Mouse (Mus musculus) forebrain, embryonic 16.5 days (tissue): ENCODE measurements at regions not wholly inside any gene's neighbourhood (a gene's known extent, or its start where the extent isn't known, plus 50 kb on each side); places are given as distances from the start of the nearest gene placed in this dataset.

Source experiments
- ATAC-seq: fragments of 200-750 bp; cut with Nextera tagmentation; 2 replicates; pipeline ENCODE4 v1.8.0; 2017; ENCODE audit warnings: mild to moderate bottlenecking, moderate library complexity
- H3K27ac ChIP-seq: fragments of 300-500 bp; sonication (generic); 2 replicates; pipeline ENCODE4 v1.5.1; 2014; ENCODE audit warnings: low read length, control low read depth
- H3K27me3 ChIP-seq: fragments of 300-500 bp; sonication (generic); replicated peaks from 2 replicates; pipeline ENCODE4 v1.6.1; 2014; ENCODE audit warnings: low read length; ENCODE audit not compliant: control insufficient read depth, insufficient read depth
- H3K36me3 ChIP-seq: fragments of 300-500 bp; sonication (generic); 2 replicates; pipeline ENCODE4 v1.6.1; 2014; ENCODE audit not compliant: control insufficient read depth, insufficient read depth
- H3K4me1 ChIP-seq: fragments of 300-500 bp; sonication (generic); replicated peaks from 2 replicates; pipeline ENCODE4 v1.6.1; 2014; ENCODE audit warnings: low read length; ENCODE audit not compliant: control insufficient read depth, insufficient read depth
- H3K4me2 ChIP-seq: fragments of 300-500 bp; sonication (generic); 2 replicates; pipeline ENCODE4 v1.6.1; 2014; ENCODE audit warnings: mild to moderate bottlenecking, low read length, control low read depth
- H3K4me3 ChIP-seq: fragments of 300-500 bp; sonication (generic); replicated peaks from 2 replicates; pipeline ENCODE4 v1.5.1; 2014; ENCODE audit warnings: mild to moderate bottlenecking, low read length, control low read depth
- H3K9ac ChIP-seq: fragments of 300-500 bp; sonication (generic); replicated peaks from 2 replicates; pipeline ENCODE4 v1.6.1; 2014; ENCODE audit warnings: low read depth, low read length, control low read depth
- H3K9me3 ChIP-seq: fragments of 300-500 bp; sonication (generic); 2 replicates; pipeline ENCODE4 v1.6.1; 2016; ENCODE audit warnings: low read length; ENCODE audit not compliant: control insufficient read depth
- WGBS: fragments of 180-500 bp; shearing (Covaris S2); extraction: QIAGEN DNeasy Blood & Tissue Kit; methylation state at CpG from one replicate; pipeline ENCODE4 v1.1.7; 2014; 5-methylcytosine and 5-hydroxymethylcytosine counted together

DNA sequence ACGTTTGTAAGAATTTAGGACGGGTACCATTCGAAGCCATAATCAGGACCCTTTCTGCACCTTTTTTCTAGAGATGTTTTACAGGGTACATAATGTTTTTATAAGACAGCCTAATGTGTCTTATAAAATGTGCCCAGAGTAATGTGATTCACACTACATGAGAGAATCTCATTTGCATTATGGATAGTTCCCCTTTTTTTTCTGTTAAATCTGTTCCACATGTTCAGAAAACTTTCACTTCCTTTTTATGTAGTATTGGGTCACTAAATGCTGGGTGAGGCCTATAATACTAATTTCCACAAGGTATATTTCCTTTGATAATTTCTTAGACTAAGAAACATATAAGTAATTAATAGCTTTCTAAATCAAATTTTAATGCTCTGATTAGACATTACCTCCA, 822.7 kb downstream of the Dnah5 start:
- WGBS, result 90% methylated on average over 3 of the region's 3 CpGs

DNA sequence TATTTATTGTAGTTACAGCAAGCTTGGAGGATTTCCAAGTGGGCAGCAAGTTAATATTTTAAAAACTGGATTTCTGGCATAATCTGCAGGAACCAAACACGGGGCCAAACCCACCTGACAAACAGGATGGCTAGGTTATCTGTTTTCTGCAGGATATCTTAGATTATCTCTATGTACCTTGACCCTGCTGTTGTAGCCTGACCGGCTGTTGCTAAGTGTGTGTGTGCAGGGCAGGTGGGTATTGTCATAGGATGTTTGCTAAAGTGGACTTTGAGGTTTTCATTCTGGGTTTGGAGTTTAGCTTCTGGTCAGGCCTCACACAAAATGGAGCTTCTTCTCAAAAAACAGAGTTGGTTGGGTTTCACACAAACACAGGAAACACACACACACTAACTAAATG, 835.4 kb downstream of the Dnah5 start:
- no peaks in the 10 kb centered on the region for H3K4me1 ChIP-seq
- ATAC-seq, result no peak
- no peak overlapping the region for H3K4me2 ChIP-seq
- no peaks in the 10 kb centered on the region for H3K9me3 ChIP-seq
- no peaks in the 10 kb centered on the region for H3K36me3 ChIP-seq
- H3K9ac ChIP-seq, result no peak overlapping the region
- no peak overlapping the region for H3K4me3 ChIP-seq
- H3K27me3 ChIP-seq, result no peaks in the 10 kb centered on the region
- 76% methylated on average over 2 of the region's 2 CpGs for WGBS
- no peak overlapping the region for H3K27ac ChIP-seq

More for the DNA sequence above, 822.7 kb downstream of the Dnah5 start:
- no peak overlapping the region for H3K4me3 ChIP-seq
- H3K36me3 ChIP-seq, result no peaks in the 10 kb centered on the region
- H3K4me2 ChIP-seq, result no peak overlapping the region
- no peaks in the 10 kb centered on the region for H3K9me3 ChIP-seq
- no peaks in the 10 kb centered on the region for H3K27me3 ChIP-seq
- H3K9ac ChIP-seq, result no peak overlapping the region
- ATAC-seq, result no peak
- no peak overlapping the region for H3K27ac ChIP-seq
- no peaks in the 10 kb centered on the region for H3K4me1 ChIP-seq

DNA sequence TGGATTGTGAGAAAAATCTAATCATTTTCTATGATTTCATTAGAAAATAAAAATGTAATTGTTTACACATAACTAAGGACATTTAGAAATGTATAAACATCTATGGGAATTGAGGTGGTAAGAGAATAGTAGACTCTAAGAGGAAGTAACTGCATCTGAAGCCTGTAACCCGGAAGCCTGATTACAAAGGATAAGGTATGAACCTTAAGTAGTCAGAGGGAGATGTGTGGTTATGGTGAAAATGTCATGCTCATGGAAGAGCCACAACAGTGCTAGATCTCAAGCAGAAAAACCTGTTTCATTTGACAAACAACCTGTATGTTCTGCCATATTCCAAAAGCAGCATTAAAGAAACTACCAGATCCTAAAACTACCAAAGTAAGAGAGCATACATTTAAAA, 847.6 kb downstream of the Dnah5 start:
- Histone ChIP-seq H3K4me1 (no peaks in the 10 kb centered on the region; the same call in none of the 2 replicates), H3K27ac (no peak overlapping the region), H3K36me3 (no peaks in the 10 kb centered on the region), H3K9me3 (no peaks in the 10 kb centered on the region), H3K4me2 (no peak overlapping the region), H3K27me3 (no peaks in the 10 kb centered on the region), H3K4me3 (no peak overlapping the region), H3K9ac (no peak overlapping the region)
- ATAC-seq, result no peak
- 82% methylated on average over 1 of the region's 1 CpGs for WGBS

DNA sequence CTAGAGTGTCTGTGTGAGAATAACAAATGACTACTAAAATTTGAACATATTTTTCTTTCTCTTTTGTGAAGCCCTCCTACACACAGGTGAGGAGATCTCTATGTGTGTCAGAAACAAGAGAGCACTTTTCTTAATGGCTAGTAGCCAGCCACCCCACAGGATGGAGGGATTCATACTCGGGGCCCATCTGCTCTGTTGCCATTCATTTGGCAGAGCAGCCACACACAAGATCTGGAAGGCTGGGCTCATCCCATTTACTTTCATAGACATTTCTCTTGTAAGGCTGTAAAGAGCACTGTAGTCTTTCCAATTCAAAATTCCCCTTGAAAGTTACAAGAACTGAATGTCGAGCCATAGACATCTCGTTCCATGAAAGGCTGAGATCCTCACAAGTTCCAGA, 848.2 kb downstream of the Dnah5 start:
- Histone ChIP-seq H3K36me3 (no peaks in the 10 kb centered on the region), H3K9ac (no peak overlapping the region), H3K4me3 (no peak overlapping the region), H3K4me1 (no peaks in the 10 kb centered on the region; the same call in none of the 2 replicates), H3K27me3 (no peaks in the 10 kb centered on the region), H3K9me3 (no peaks in the 10 kb centered on the region), H3K27ac (peak overlapping the region; percentile 19; the same call in 1 of the 2 replicates), H3K4me2 (no peak overlapping the region)
- 46% methylated on average over 3 of the region's 3 CpGs for WGBS
- peak; percentile 89 for ATAC-seq

DNA sequence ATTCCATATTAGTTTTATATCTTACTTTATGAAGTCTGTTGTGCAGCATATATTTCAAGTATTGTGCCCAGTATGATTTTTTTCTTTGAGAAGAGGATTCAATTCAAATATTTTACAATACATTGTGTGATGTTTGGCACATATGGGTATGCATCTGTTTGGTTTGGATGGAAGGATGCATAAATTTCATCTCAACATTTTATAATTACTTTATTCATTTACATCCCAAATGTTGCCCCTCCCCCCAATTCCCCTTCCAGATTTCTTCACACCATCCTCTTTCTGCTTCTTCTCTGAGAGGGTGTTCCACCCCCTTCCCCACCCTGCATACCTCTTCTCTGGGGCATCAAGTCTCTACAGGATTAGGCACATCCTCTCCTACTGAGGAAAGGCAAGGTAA, 857.5 kb downstream of the Dnah5 start:
- Histone ChIP-seq H3K4me2 (no peak overlapping the region), H3K4me1 (no peaks in the 10 kb centered on the region)
- 0 out of 2 replicates have a peak, but pooled peaks have one; percentile 20 for ATAC-seq

DNA sequence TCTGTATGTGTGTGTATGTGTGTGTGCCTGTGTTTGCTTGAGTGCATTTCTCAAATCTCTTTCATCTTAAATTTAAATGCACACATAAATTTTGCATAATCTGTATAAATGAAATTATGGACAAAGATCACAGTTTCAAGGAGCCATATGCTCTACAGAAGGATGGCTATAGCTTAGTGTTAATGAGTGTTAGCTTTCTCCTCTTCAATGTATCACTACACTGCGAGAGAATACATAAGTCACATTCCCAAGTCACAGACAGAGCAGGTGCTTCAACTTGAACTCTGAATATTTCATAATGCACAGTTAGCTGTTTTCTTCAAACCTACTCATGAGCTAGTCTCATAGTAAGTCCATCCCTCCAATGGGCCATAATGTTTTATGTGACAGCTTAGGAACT, 865.5 kb downstream of the Dnah5 start:
- no peaks in the 10 kb centered on the region for H3K9me3 ChIP-seq
- WGBS, result 63% methylated on average over 1 of the region's 1 CpGs

More for the DNA sequence above, 857.5 kb downstream of the Dnah5 start:
- Histone ChIP-seq H3K27me3 (no peaks in the 10 kb centered on the region), H3K27ac (no peak overlapping the region), H3K4me3 (no peak overlapping the region), H3K9me3 (no peaks in the 10 kb centered on the region), H3K9ac (no peak overlapping the region), H3K36me3 (no peaks in the 10 kb centered on the region)

DNA sequence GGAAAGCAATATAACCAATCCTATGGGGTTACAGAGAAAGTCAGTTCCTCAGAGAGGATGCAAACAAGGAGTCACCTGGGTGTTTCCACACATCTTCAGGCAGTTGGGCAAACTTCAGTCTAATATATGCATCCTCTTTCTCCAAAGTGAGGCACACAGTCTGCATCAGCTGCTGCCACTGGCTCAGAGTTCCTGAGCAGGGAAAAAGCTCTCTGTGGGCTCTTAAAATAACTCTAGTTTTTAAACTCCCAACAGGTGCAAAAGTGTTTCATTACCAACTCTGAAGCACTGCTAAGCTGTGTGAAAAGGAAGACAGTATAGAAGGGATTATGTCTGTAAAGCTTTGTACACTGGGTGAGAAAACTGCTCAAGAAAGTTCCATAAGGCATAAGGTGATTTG, 874.2 kb downstream of the Dnah5 start:
- ATAC-seq, result no peak
- H3K9me3 ChIP-seq, result no peaks in the 10 kb centered on the region
- no peaks in the 10 kb centered on the region for H3K36me3 ChIP-seq
- no peaks in the 10 kb centered on the region for H3K27me3 ChIP-seq
- no peak overlapping the region for H3K27ac ChIP-seq
- H3K4me3 ChIP-seq, result no peak overlapping the region
- H3K4me1 ChIP-seq, result no peaks in the 10 kb centered on the region
- no peak overlapping the region for H3K4me2 ChIP-seq
- H3K9ac ChIP-seq, result no peak overlapping the region

More for the DNA sequence above, 865.5 kb downstream of the Dnah5 start:
- Histone ChIP-seq H3K9ac (no peak overlapping the region), H3K4me2 (no peak overlapping the region), H3K27me3 (no peaks in the 10 kb centered on the region), H3K27ac (no peak overlapping the region), H3K4me3 (no peak overlapping the region), H3K4me1 (no peaks in the 10 kb centered on the region), H3K36me3 (no peaks in the 10 kb centered on the region)
- ATAC-seq, result peak; percentile 65; the same call in 1 of the 2 replicates

DNA sequence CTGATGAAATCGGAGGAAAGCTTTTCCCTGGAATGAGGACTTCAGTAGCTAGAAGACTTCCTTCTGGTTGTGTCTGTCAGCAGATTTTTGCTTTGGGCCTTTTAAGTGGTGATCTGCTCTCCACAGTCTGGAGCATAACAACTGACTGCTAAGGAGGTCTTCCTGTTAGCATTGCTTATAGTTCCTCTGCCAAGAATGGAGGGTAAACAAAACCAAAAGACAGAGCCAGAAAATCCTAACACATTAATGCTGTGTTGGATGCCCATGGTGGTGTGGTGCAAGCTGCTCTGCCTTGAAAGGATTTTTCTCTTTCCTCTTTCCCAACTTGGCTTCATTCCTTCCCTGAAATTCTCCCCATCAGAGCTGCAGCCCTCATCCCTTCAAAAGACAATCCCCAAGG, 901.0 kb downstream of the Dnah5 start:
- Histone ChIP-seq H3K4me1 (no peaks in the 10 kb centered on the region), H3K9ac (no peak overlapping the region), H3K36me3 (no peaks in the 10 kb centered on the region), H3K9me3 (no peaks in the 10 kb centered on the region), H3K27me3 (no peaks in the 10 kb centered on the region), H3K4me2 (no peak overlapping the region), H3K4me3 (no peak overlapping the region), H3K27ac (no peak overlapping the region)
- ATAC-seq, result peak; percentile 90
- WGBS, result 61% methylated on average over 1 of the region's 1 CpGs

DNA sequence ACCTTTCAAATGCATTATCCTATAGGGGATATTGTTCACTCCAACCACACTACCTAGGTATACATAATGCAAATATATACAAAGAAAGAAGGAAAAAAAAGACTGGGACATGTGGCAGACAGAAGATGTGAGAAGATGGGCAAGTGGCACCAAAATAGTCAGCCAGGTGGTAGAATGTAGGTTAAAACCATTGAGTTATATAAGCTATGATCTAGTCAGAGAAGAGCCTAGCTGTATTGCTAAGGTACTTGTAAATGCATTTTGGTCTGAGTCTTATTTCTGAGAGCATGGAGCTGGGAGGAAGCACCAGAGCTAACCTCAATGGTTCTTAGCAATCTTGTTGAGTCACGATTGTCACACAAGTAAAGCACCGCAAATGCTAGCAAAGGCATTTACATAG, 943.1 kb downstream of the Dnah5 start:
- Histone ChIP-seq H3K27ac (no peak overlapping the region), H3K4me3 (no peak overlapping the region), H3K9ac (no peak overlapping the region), H3K36me3 (no peaks in the 10 kb centered on the region), H3K4me1 (no peaks in the 10 kb centered on the region), H3K9me3 (no peaks in the 10 kb centered on the region), H3K27me3 (no peaks in the 10 kb centered on the region), H3K4me2 (no peak overlapping the region)
- 96% methylated on average over 2 of the region's 2 CpGs for WGBS
- ATAC-seq, result no peak
